Mouse (Mus musculus) heart, adult 2 months (tissue): ENCODE measurements at regions not wholly inside any gene's neighbourhood (a gene's known extent, or its start where the extent isn't known, plus 50 kb on each side); places are given as distances from the start of the nearest gene placed in this dataset.

ENCODE experiments used
- CTCF ChIP-seq: fragments of 200-600 bp; IDR thresholded peaks from 2 replicates; pipeline ENCODE4 v1.8.1; 2022; ENCODE audit warnings: antibody characterized with exemption, mild to moderate bottlenecking, moderate library complexity
- EP300 ChIP-seq: fragments of 200-500 bp; IDR thresholded peaks from 2 replicates; pipeline ENCODE4 v1.6.1; 2011; ENCODE audit warnings: low read depth, low read length, control low read depth; ENCODE audit not compliant: insufficient read depth
- POLR2A ChIP-seq: fragments of 200-500 bp; IDR thresholded peaks from 2 replicates; pipeline ENCODE4 v1.6.1; 2011; ENCODE audit warnings: mild to moderate bottlenecking, low read depth, low read length, control low read depth; ENCODE audit not compliant: insufficient read depth

DNA sequence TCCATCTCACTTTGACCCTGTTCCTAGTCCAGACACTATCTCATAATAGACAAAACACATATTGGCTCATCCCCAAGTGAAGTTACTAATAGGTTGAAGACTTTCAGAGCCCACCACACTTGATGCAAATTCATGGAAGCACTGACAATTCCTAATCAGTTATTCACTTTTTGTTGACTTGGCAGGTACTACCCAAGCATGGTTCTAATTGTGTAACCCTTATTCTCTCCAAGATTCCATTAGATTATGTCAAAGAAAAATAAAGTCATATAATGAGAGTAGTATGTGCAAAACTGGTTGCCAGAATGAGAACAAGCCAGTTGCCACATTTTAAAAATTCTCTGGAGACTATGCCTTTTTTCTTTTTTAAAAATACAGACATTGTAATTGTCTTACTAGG is 426.7 kb upstream of the Pik3r1 start:
- TF ChIP-seq POLR2A = no peak
- no peak for TF ChIP-seq EP300
- TF ChIP-seq CTCF = no peak
